Mouse (Mus musculus) forebrain, embryonic 15.5 days (tissue): ENCODE measurements around the gene Gm16181. TPM values are rescaled to one million over a fixed set of nuclear protein-coding genes. Genes with fewer than 3 reads are reported as not detected.
"Not testable (repeated sequence)": the region's sequence is repeated elsewhere in the genome, so short reads cannot be mapped to it uniquely, and the experiment has no call there.

Experiments
- ATAC-seq: fragments of 200-750 bp; cut with Nextera tagmentation; replicated peaks from 2 replicates; pipeline ENCODE4 v1.8.0; 2017; ENCODE audit warnings: mild to moderate bottlenecking, moderate TSS enrichment, moderate library complexity
- H3K27ac ChIP-seq: fragments of 300-500 bp; sonication (generic); replicated peaks from 2 replicates; pipeline ENCODE4 v1.5.1; 2015; ENCODE audit warnings: mild to moderate bottlenecking, inconsistent platforms
- H3K27me3 ChIP-seq: fragments of 300-500 bp; sonication (generic); 2 replicates; pipeline ENCODE4 v1.6.1; 2015; ENCODE audit warnings: inconsistent platforms
- H3K36me3 ChIP-seq: fragments of 300-500 bp; sonication (generic); 2 replicates; pipeline ENCODE4 v1.6.1; 2015; ENCODE audit warnings: mild to moderate bottlenecking, inconsistent platforms
- H3K4me1 ChIP-seq: fragments of 300-500 bp; sonication (generic); 2 replicates; pipeline ENCODE4 v1.6.1; 2015; ENCODE audit warnings: inconsistent platforms
- H3K4me2 ChIP-seq: fragments of 300-500 bp; sonication (generic); replicated peaks from 2 replicates; pipeline ENCODE4 v1.6.1; 2015; ENCODE audit warnings: mild to moderate bottlenecking, inconsistent platforms
- H3K4me3 ChIP-seq: fragments of 300-500 bp; sonication (generic); 2 replicates; pipeline ENCODE4 v1.5.1; 2015; ENCODE audit warnings: mild to moderate bottlenecking, inconsistent platforms
- H3K9ac ChIP-seq: fragments of 300-500 bp; sonication (generic); replicated peaks from 2 replicates; pipeline ENCODE4 v1.6.1; 2015; ENCODE audit warnings: mild to moderate bottlenecking, inconsistent platforms
- H3K9me3 ChIP-seq: fragments of 300-500 bp; sonication (generic); 2 replicates; pipeline ENCODE4 v1.6.1; 2016; ENCODE audit warnings: inconsistent platforms
- WGBS: fragments of 180-500 bp; shearing (Covaris S2); methylation state at CpG from one replicate; pipeline ENCODE4 v1.1.7; 2015; ENCODE audit warnings: mixed read lengths; 5-methylcytosine and 5-hydroxymethylcytosine counted together
- polyA plus RNA-seq: library from polyadenylated mRNA; unstranded; fragments of >200 nt; fragmentation: Nextera tagmentation; extraction: Ambion mirVana; gene quantifications from 2 replicates; pipeline ENCODE4 v1.2.1, GENCODE M21; 2015

Gene Gm16181
- polyA plus RNA-seq, 1 experiment from 2014 or later = 0.61 TPM

DNA sequence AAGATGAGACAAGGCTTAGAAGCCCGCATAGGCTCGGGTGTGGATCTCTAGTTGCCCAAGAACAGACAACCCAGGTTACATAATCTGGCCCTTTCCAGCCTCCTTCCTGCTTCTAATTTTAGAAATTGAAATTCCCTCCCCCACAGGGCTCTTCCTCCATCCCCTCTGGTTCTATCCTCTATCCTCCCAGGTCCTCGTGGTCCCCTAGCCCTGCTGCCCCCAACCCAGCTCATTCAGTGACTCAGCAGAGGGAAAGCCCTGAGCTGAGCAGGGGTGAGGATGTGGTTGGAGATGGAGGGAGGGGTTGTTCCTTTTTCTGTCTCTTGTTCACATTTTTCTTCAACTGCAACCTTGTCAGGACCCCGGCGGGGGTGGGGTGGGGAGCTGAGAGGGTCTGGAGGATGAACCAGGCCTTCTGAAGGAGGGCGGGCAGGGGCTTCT is 1.0 kb upstream of the Gm16181 start:
- no peak overlapping the region for H3K4me3 ChIP-seq
- no peaks in the 10 kb centered on the region for H3K9me3 ChIP-seq
- H3K4me2 ChIP-seq = no peak overlapping the region
- H3K36me3 ChIP-seq = peaks cover 18% of the 10 kb centered on the region
- no peaks in the 10 kb centered on the region for H3K4me1 ChIP-seq
- ATAC-seq = no peak
- WGBS = 90% methylated on average over 6 of the region's 6 CpGs
- no peak overlapping the region for H3K27ac ChIP-seq
- H3K9ac ChIP-seq = no peak overlapping the region
- H3K27me3 ChIP-seq = no peaks in the 10 kb centered on the region

DNA sequence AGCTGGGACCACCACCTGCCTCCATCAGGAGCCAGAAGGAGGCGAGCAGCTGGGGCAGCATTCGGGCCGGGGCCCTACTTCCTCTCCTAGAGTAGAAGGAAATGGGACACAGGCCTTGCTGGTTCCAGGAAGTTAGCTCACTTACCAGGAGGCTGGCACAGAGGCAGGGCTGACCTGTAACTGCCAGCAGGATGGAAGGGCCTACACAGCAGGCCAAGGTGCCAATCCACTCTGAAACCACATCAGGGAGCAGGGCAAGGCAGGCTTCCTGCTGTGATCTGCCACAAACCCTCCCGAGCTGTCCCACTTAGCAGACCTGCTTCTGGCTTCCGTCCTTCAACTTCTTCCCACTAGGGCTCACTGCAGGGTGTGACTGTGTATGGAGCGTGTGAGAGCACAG is 1.7 kb downstream of the Gm16181 start:
- no peaks in the 10 kb centered on the region for H3K27me3 ChIP-seq
- no peak overlapping the region for H3K4me3 ChIP-seq
- H3K4me1 ChIP-seq = no peaks in the 10 kb centered on the region
- H3K9ac ChIP-seq = no peak overlapping the region
- peaks cover 21% of the 10 kb centered on the region for H3K36me3 ChIP-seq
- 81% methylated on average over 6 of the region's 6 CpGs for WGBS
- no peak overlapping the region for H3K4me2 ChIP-seq
- no peaks in the 10 kb centered on the region for H3K9me3 ChIP-seq
- no peak overlapping the region for H3K27ac ChIP-seq
- no peak for ATAC-seq

DNA sequence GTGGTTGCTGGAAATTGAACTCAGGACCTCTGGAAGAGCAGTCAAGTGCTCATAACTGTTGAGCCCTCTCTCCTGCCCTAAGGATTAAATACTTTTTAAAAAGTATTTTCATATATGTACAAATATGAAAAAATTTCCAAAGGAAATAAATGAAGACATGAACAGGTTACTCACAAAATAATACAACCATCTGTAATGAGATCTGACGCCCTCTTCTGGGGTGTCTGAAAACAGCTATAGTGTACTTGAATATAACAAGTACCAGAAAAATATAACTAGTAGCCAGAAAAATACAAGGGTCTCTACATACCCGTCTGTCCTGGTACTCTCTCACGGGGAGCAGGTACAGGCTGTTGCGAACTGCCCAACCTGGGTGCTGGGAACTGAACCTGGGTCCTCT is 4.0 kb downstream of the Gm16181 start:
- H3K9ac ChIP-seq = no peak overlapping the region
- no peak overlapping the region for H3K4me2 ChIP-seq
- H3K4me1 ChIP-seq = no peaks in the 10 kb centered on the region
- no peaks in the 10 kb centered on the region for H3K9me3 ChIP-seq
- H3K27ac ChIP-seq = no peak overlapping the region
- 97% methylated on average over 4 of the region's 4 CpGs for WGBS
- no peaks in the 10 kb centered on the region for H3K27me3 ChIP-seq
- ATAC-seq = no peak
- H3K4me3 ChIP-seq = no peak overlapping the region
- H3K36me3 ChIP-seq = peaks cover 31% of the 10 kb centered on the region

DNA sequence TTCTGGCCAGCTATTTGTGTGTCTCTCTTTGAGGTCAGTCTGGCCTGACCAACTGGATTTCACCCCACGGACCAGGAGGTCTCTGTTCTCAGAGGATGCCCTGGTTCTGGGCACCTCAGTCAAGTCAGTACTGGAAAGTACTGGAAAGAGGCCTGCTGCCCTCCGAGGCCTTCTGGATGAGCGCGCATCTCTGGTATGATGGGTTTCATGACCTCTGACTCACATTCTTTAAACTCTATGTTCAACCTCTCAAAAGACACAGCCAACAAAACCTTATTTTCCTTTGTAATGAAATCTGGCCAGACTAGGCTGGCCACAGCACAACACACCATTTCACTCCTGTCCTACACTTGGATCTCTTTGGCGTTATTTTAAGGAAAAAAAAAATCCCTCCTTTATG is 4.8 kb downstream of the Gm16181 start:
- Histone ChIP-seq H3K9me3 (no peaks in the 10 kb centered on the region), H3K36me3 (peaks cover 26% of the 10 kb centered on the region), H3K4me2 (no peak overlapping the region), H3K27ac (no peak overlapping the region), H3K4me1 (no peaks in the 10 kb centered on the region), H3K4me3 (no peak overlapping the region), H3K27me3 (no peaks in the 10 kb centered on the region), H3K9ac (no peak overlapping the region)
- ATAC-seq = no peak
- WGBS = 94% methylated on average over 5 of the region's 5 CpGs

DNA sequence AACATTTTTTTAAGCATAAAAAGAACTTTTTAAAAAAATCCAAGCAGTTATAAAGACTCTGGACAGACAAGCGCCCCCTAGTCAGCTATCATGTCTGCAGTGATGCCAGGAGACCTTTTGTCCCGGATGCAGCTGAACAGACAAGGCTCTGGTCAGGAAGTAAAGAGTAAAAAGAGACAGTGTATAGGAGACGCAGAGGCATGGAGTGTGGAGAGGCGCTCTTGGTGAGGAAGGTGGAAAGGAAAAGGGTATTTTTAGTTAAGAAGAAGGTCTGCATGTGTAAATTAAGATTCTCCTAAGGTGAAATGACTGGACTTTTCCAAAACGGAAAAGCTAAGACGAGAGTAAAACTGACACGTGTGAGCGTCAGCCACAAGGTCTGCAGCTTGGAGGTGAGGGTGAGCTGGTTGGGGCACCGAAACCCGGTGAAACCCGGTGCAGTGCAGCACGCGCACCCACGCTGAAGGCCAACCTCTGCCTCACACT is 6.0 kb downstream of the Gm16181 start:
- no peaks in the 10 kb centered on the region for H3K4me1 ChIP-seq
- 88% methylated on average over 14 of the region's 14 CpGs for WGBS
- no peak overlapping the region for H3K4me2 ChIP-seq
- H3K9me3 ChIP-seq = no peaks in the 10 kb centered on the region
- no peak overlapping the region for H3K4me3 ChIP-seq
- H3K27me3 ChIP-seq = no peaks in the 10 kb centered on the region
- no peak overlapping the region for H3K27ac ChIP-seq
- ATAC-seq = no peak
- no peak overlapping the region for H3K9ac ChIP-seq
- H3K36me3 ChIP-seq = peaks cover 28% of the 10 kb centered on the region

DNA sequence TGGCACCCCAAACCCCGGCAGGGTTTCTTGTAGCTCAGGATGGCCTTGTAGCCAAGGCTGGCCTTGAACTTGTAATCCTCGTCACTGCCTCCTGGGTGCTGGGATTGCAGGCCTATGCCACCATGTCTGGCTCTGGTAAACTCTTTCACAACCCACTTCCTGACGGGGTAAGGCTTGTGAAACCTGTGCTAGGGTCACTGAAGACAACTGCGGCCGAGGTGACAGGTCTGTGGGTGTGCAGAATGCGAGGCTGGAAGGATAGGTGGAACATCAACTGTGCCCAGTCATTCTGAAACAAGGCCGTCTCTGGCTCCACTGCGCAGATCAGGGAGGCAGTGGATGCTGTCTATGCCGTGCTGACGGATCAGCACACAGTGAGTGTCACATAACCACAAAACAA is 10.4 kb downstream of the Gm16181 start:
- 95% methylated on average over 10 of the region's 10 CpGs for whole genome bisulfite sequencing
- no peak overlapping the region for H3K9ac ChIP-seq

DNA sequence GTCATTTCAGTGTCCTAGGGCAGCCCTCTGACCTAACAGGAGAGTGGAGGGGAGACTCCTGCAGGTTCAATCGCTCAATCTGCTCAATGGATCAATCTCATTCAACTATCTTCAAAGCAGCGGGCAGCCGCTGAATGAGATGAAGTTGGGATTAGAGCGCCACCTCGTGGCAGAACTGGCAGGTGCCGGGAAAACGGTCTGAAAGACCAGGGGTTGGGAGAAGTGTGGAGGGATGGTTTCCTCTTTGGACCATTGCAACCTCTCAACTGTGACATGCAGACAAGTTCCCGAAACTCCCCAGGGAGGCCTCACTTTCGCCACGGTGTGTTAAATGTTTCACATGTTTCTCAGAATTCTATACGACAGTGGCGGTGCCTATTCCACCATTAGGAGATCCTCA is 11.4 kb downstream of the Gm16181 start:
- no peaks in the 10 kb centered on the region for H3K27me3 ChIP-seq
- H3K27ac ChIP-seq = no peak overlapping the region
- WGBS = 13% methylated on average over 12 of the region's 12 CpGs
- H3K4me3 ChIP-seq = 0 out of 2 replicates have a peak overlapping the region, but pooled peaks have one; percentile 4
- H3K4me1 ChIP-seq = peaks cover 38% of the 10 kb centered on the region
- H3K4me2 ChIP-seq = 0 out of 2 replicates have a peak overlapping the region, but pooled peaks have one; percentile 14
- H3K9me3 ChIP-seq = no peaks in the 10 kb centered on the region
- peaks cover 29% of the 10 kb centered on the region for H3K36me3 ChIP-seq
- H3K9ac ChIP-seq = no peak overlapping the region
- no peak for ATAC-seq

More for the DNA sequence above, 10.4 kb downstream of the Gm16181 start:
- no peak for ATAC-seq
- Histone ChIP-seq H3K4me3 (no peak overlapping the region), H3K36me3 (peaks cover 29% of the 10 kb centered on the region), H3K9me3 (no peaks in the 10 kb centered on the region), H3K4me2 (no peak overlapping the region), H3K27ac (no peak overlapping the region), H3K27me3 (no peaks in the 10 kb centered on the region), H3K4me1 (peaks cover 31% of the 10 kb centered on the region)

DNA sequence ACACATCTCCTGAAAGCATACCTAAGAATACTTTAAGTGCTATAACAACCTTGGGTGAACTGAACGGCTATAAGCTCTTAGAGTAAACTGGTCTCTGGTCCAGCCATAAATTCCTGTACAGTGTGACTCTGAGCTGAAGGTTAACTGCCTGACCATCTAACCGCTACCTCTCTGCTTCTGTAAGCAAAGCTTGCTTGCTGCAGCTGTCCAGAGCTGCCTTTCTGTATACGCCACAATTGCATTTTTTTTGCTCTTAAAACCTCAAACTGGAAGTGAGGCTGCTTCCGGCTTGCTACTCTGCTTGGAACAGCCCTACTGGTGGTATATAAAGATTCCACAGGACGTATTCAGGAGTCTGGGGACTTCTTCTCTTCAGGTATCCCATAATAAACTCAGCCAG is 12.0 kb downstream of the Gm16181 start:
- peaks cover 40% of the 10 kb centered on the region for H3K4me1 ChIP-seq
- H3K4me3 ChIP-seq = no peak overlapping the region
- no peaks in the 10 kb centered on the region for H3K27me3 ChIP-seq
- no peaks in the 10 kb centered on the region for H3K9me3 ChIP-seq
- whole genome bisulfite sequencing = 95% methylated on average over 5 of the region's 5 CpGs
- H3K4me2 ChIP-seq = no peak overlapping the region
- ATAC-seq = no peak
- peaks cover 29% of the 10 kb centered on the region for H3K36me3 ChIP-seq
- no peak overlapping the region for H3K9ac ChIP-seq
- H3K27ac ChIP-seq = 0 out of 2 replicates have a peak overlapping the region, but pooled peaks have one; percentile 17

DNA sequence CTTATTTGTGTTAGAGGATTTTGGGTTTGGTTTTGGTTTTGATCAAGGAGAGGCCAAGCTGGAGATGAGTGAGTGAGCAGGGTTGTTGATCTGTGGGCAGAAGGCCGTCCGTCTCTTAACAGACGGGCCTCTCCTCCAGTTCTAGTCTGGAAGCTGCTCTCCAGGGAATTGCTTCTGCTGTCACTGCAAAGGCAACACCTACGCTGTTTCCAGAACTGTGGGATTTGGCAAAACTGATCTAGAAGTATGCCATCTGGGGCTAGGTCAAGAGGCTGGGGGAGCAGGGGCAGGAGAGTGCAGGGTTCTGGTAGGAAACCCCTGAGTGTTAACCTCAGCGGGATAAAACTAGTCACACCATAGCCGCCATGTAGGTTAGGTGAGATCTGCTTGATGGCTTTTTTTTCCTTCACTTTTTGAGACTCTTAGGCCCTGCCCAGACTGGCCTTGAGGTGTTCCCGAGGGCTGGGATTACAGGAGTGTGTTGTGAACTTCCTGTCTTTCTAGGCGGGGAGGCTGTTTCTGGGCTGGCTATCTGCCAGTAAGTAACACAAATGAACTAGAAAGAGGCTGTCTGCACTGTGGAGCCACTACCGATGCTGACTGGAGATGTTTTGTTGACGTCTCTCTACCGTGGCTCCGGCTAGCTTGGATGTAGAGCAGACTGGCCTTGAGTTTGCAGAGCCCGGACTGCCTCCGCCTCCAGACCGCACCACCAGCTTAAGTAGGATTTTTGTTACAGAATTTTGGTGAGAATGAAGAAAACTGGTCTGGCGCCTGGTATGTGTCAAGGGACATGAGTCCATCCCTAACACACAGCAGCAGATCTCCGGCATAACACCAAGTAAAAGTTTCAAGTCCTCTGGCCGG is 12.7 kb downstream of the Gm16181 start, which contains the start of gene Atp6v1g2:
TSS of gene Atp6v1g2 (plus strand) at position 547 of the 867 bp plus-strand sequence.
- WGBS = 73% methylated on average over 18 of the region's 18 CpGs
- no peak within 1 kb of the TSS; the same call in 1 of the 2 replicates for H3K9ac ChIP-seq

DNA sequence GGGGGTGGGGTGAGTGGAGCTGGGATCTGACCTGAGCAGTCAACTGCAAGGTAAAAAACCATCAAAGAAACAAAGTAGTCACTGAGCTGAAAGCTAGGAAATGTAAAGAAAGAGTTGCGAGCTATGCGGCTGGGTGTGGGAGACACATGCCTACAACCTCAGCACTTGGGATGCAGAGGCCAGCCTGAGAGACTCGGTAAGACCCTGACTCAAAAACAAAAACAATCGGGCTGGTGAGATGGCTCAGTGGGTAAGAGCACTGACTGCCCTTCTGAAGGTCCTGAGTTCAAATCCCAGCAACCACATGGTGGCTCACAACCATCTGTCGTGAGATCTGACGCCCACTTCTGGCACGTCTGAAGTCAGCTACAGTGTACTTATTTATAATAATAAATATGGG is 13.5 kb downstream of the Gm16181 start:
- Histone ChIP-seq H3K4me1 (peaks cover 40% of the 10 kb centered on the region), H3K4me2 (peak overlapping the region; percentile 95; the same call in 1 of the 2 replicates), H3K36me3 (peaks cover 17% of the 10 kb centered on the region)
- H3K9me3 ChIP-seq, ATAC-seq, H3K9ac ChIP-seq, H3K4me3 ChIP-seq, H3K27ac ChIP-seq, H3K27me3 ChIP-seq: not testable (repeated sequence)
- 82% methylated on average over 7 of the region's 7 CpGs for WGBS

More for the DNA sequence above, 12.7 kb downstream of the Gm16181 start, which contains the start of gene Atp6v1g2:
- Histone ChIP-seq H3K9me3 (no peaks in the 10 kb centered on the region), H3K27ac (peak within 1 kb of the TSS; percentile 96), H3K4me1 (peaks cover 40% of the 10 kb centered on the region), H3K27me3 (no peaks in the 10 kb centered on the region), H3K4me2 (peak within 1 kb of the TSS; percentile 95), H3K4me3 (peak within 1 kb of the TSS; percentile 56), H3K36me3 (peaks cover 23% of the 10 kb centered on the region)
- no peak for ATAC-seq

DNA sequence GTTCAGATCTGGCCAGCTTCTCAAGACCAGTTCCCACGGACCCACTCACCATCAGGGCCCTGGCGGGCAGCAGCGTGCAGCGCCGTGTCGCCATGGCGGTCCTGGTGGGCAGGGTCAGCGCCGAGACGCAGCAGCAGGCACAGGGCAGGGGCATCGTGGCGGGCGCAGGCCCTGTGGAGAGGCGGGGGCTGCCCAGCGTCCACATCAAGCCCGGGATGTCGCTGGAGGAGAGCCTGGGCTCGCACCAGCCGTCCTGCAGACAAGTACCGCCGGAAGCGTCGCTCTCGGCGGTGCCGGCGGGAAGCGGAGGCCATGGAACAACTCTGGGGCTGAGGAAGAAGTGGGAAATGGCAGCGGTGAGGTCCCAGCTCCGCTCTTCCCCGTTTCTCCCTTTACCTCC is 14.3 kb downstream of the Gm16181 start:
- peak overlapping the region; percentile 95 for H3K4me2 ChIP-seq
- 6% methylated on average over 29 of the region's 31 CpGs for WGBS

DNA sequence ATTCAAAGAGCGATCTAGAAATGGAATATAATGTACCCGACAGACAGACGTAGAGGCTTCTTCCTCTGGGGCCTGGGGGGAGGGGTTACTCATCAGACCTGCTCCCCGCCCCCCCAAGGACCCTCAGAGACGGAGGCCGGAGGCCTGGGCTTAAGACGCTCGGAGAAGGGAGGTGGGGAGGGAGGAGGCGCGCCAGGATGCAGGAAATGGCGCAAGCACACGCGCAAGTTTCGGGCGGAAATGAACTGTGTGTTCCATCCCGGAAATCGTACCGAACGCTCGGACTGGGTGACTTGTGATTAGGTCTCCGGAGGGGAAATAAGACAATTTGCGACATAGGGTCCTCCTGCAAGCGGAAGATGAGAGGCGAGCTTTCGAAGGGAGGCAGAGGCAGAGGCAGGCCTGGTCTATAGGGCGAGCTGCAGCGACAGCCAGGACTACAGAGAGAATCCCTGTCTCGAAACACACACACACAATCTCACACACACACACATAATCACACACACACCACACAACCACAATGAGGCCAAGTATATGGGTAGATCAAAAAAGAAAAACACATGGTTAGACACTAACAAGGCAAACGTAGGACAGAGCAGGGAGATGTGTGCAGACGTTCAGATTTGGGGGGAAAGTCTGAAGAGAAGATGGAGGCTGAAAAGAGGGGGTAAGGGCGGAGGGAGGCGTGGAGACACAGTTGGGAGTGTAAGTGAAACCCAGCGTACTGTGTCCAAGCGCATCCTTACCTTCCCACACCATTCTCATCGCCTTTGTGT is 15.2 kb downstream of the Gm16181 start, which contains the start of gene Nfkbil1:
TSS of gene Nfkbil1 (minus strand) at position 179 of the 776 bp plus-strand sequence.
- H3K27me3 ChIP-seq = no peaks in the 10 kb centered on the region
- peaks cover 47% of the 10 kb centered on the region for H3K4me1 ChIP-seq
- H3K36me3 ChIP-seq = peaks cover 9% of the 10 kb centered on the region; the same call in 1 of the 2 replicates
- H3K9me3 ChIP-seq = no peaks in the 10 kb centered on the region
- peak within 1 kb of the TSS; percentile 72 for H3K9ac ChIP-seq
- H3K4me3 ChIP-seq = peak within 1 kb of the TSS; percentile 56
- peak within 1 kb of the TSS; percentile 95 for H3K4me2 ChIP-seq
- peak within 1 kb of the TSS; percentile 96 for H3K27ac ChIP-seq
- under 1% methylated on average over 35 of the region's 35 CpGs for WGBS
- ATAC-seq = peak; percentile 83

More for the DNA sequence above, 14.3 kb downstream of the Gm16181 start:
- H3K9me3 ChIP-seq = no peaks in the 10 kb centered on the region
- no peak for ATAC-seq
- H3K36me3 ChIP-seq = peaks cover 12% of the 10 kb centered on the region
- H3K27ac ChIP-seq = peak overlapping the region; percentile 96
- H3K4me1 ChIP-seq = peaks cover 40% of the 10 kb centered on the region
- peak overlapping the region; percentile 72 for H3K9ac ChIP-seq
- peak overlapping the region; percentile 56 for H3K4me3 ChIP-seq
- H3K27me3 ChIP-seq = no peaks in the 10 kb centered on the region
